Mouse (Mus musculus) heart, adult 2 months (tissue): Measurements from ENCODE around the gene Pgghg. TPM values are rescaled to one million over a fixed set of nuclear protein-coding genes. Genes with fewer than 3 reads are reported as not detected.

Experiments used
- DNase-seq, 2 experiments: peaks; one replicate each; pipeline ENCODE4 v3.0.0; 2021
- H3K27ac ChIP-seq: fragments of 200-600 bp; 2 replicates; pipeline ENCODE4 v1.8.1; 2022
- H3K27me3 ChIP-seq: fragments of 200-500 bp; 2 replicates; pipeline ENCODE4 v1.6.1; 2012; ENCODE audit warnings: mild to moderate bottlenecking, low read length, inconsistent platforms, mixed read lengths; ENCODE audit not compliant: control insufficient read depth, insufficient read depth
- H3K36me3 ChIP-seq: fragments of 200-500 bp; 2 replicates; pipeline ENCODE4 v1.6.1; 2012; ENCODE audit warnings: low read length, inconsistent platforms; ENCODE audit not compliant: control insufficient read depth, insufficient read depth
- H3K4me1 ChIP-seq: fragments of 200-500 bp; 2 replicates; pipeline ENCODE4 v1.6.1; 2011; ENCODE audit warnings: low read length; ENCODE audit not compliant: control insufficient read depth, insufficient read depth
- H3K4me3 ChIP-seq: fragments of 200-600 bp; 2 replicates; pipeline ENCODE4 v1.8.1; 2022
- H3K79me2 ChIP-seq: fragments of 200-500 bp; replicated peaks from 2 replicates; pipeline ENCODE4 v1.6.1; 2012; ENCODE audit warnings: mild to moderate bottlenecking, inconsistent platforms, low read length, moderate library complexity, mixed read lengths; ENCODE audit not compliant: control insufficient read depth, insufficient read depth
- H3K9ac ChIP-seq: fragments of 200-500 bp; 2 replicates; pipeline ENCODE4 v1.6.1; 2012; ENCODE audit warnings: low read depth, mild to moderate bottlenecking, control low read depth, inconsistent platforms, low read length, mixed read lengths
- CTCF ChIP-seq: fragments of 200-600 bp; IDR thresholded peaks from 2 replicates; pipeline ENCODE4 v1.8.1; 2022; ENCODE audit warnings: antibody characterized with exemption, mild to moderate bottlenecking, moderate library complexity
- EP300 ChIP-seq: fragments of 200-500 bp; IDR thresholded peaks from 2 replicates; pipeline ENCODE4 v1.6.1; 2011; ENCODE audit warnings: low read depth, low read length, control low read depth; ENCODE audit not compliant: insufficient read depth
- POLR2A ChIP-seq: fragments of 200-500 bp; IDR thresholded peaks from 2 replicates; pipeline ENCODE4 v1.6.1; 2011; ENCODE audit warnings: mild to moderate bottlenecking, low read depth, low read length, control low read depth; ENCODE audit not compliant: insufficient read depth
- WGBS: fragments of 180-500 bp; shearing (Covaris S2); methylation state at CpG from one replicate; pipeline ENCODE4 v1.1.7; 2018; 5-methylcytosine and 5-hydroxymethylcytosine counted together
- intact Hi-C: fragments of 180-260 bp; cut with DNase I; formaldehyde crosslinking; loops from one replicate; pipeline ENCODE4 v1.15.1; 2025
- polyA plus RNA-seq: library from polyadenylated mRNA; depleted of rRNA; stranded (reverse); fragments of >200 nt; gene quantifications from 2 replicates; pipeline ENCODE4 v1.2.3, GENCODE M21; 2012
- total RNA-seq, 2 experiments: library from RNA; stranded (reverse); gene quantifications; 2 replicates each; pipeline ENCODE4 v1.2.3; 2021

The Pgghg gene
- total and polyA plus RNA-seq, 3 experiments = 4.0 to 13.0 (median 5.8) TPM

DNA sequence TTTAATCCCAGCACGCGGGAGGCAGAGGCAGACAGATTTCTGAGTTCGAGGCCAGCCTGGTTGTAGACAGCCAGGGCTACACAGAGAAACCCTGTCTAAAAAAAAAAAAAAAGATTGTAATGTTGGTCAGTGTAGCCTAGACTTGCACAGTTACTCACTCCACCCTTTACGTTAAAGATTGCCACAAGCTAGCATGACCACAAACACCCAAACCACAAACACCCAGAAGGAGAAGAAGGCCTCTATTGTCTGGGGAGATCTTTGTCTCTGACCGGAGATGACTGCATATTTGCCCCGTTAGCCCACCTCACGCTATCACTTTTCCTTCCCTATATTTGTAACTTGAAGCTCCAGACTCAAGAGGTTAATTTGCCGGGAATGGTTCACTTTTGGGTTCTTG is 40.5 kb downstream of the Pgghg start:
- intact Hi-C loops = no loop called here
- Histone ChIP-seq H3K4me1 (no peaks in the 10 kb centered on the region), H3K36me3 (no peaks in the 10 kb centered on the region), H3K27ac (no peak overlapping the region), H3K27me3 (no peaks in the 10 kb centered on the region), H3K9ac (no peak overlapping the region), H3K79me2 (no peaks in the 10 kb centered on the region), H3K4me3 (no peak overlapping the region)
- WGBS = 80% methylated on average over 8 of the region's 8 CpGs
- no peak for TF ChIP-seq POLR2A
- no peak for TF ChIP-seq CTCF
- no peak for TF ChIP-seq EP300
- DNase-seq = no peak

DNA sequence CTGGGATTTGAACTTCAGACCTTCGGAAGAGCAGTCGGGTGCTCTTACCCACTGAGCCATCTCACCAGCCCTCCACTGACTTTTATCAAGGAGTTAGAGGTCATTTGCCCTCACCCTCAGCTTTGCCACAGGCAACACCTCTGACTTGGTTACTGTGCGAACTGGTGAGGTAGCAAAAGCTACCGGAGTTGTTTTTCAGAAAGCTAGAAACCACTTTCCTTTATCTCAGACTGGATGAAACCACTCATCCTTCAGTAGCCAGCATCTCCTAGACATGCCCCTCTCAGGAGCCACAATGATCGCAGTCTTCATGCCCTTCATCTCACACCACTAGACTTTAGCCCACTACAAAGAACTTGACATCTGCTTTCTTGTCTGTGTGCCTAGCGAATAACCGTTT is 41.8 kb downstream of the Pgghg start:
- Histone ChIP-seq H3K9ac (no peak overlapping the region), H3K4me1 (no peaks in the 10 kb centered on the region), H3K27ac (no peak overlapping the region), H3K27me3 (no peaks in the 10 kb centered on the region), H3K4me3 (no peak overlapping the region), H3K79me2 (no peaks in the 10 kb centered on the region), H3K36me3 (no peaks in the 10 kb centered on the region)
- no peak for TF ChIP-seq CTCF
- no peak for TF ChIP-seq POLR2A
- no peak for TF ChIP-seq EP300
- intact Hi-C loops = no loop called here
- DNase-seq = no peak
- 64% methylated on average over 7 of the region's 7 CpGs for WGBS

DNA sequence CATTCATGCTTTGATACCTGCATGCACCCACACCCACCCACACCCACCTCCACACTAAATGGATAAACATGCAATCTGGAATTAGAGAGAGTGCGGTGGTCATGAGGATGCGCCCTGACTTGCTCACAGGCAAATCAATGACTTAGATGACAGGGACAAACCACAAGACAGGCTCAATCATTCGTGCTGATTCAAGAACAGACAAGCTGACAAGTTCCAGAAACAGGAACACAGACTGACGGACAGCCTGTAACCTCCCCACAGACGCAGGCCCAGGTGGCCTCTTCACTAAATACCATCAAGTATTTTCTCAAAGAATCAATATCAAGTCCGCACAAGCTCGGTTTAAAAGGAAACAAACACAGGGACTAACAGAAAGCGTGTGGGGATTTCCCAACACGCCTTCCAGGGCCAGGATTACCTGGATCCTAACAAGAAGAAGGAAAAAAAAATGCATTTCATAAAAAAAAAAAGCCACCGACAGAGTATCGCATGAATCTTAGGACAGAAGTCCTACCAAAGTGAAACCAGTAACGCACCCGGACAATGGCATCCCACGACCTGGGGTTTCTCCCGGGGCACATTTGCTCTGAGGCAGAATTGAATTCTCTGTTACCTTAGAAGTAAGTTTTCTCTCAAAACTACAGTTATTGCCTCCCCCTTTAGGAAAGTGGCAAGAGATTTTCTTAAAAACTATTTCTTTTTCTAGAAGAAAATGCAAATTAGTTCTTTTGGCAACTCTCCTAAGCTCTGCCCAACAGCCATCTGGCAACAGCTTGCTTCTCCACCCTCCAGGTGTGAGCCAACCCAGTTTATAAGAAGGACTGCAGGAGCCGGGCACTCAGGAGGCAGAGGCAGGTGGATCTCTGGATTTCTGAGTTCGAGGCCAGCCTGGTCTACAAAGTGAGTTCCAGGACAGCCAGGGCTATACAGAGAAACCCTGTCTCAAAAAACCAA is 46.3 kb downstream of the Pgghg start:
- no peaks in the 10 kb centered on the region for H3K79me2 ChIP-seq
- WGBS = 82% methylated on average over 17 of the region's 17 CpGs
- H3K27ac ChIP-seq = no peak overlapping the region
- no peaks in the 10 kb centered on the region for H3K36me3 ChIP-seq
- no peak for TF ChIP-seq EP300
- TF ChIP-seq CTCF = no peak
- TF ChIP-seq POLR2A = no peak
- no peaks in the 10 kb centered on the region for H3K4me1 ChIP-seq
- no peak for DNase-seq
- intact Hi-C loops = no loop called here
- H3K4me3 ChIP-seq = no peak overlapping the region
- no peak overlapping the region for H3K9ac ChIP-seq
- H3K27me3 ChIP-seq = no peaks in the 10 kb centered on the region

DNA sequence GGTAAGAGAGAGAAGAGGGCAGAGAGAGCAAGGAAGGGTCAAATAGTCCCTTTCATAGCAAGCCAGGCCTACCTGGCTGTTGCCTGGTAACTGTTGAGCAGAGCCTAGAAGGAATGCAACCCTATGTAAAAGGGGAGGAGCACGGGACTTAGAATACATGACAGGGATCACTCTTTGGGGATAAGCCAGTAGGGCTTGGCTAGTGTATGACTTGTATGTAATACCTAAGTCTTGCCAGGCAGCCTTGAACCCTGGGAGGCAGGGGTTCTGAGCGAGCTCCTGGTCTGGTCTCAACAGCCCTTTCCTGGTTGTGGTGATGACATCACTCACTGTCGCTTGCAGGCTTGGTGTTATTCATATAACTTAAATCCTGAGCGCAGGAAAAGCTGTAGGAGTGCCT is 47.8 kb downstream of the Pgghg start:
- Histone ChIP-seq H3K27ac (no peak overlapping the region), H3K9ac (no peak overlapping the region), H3K79me2 (no peaks in the 10 kb centered on the region), H3K4me3 (no peak overlapping the region), H3K36me3 (no peaks in the 10 kb centered on the region), H3K27me3 (no peaks in the 10 kb centered on the region), H3K4me1 (no peaks in the 10 kb centered on the region)
- WGBS = 68% methylated on average over 4 of the region's 4 CpGs
- TF ChIP-seq EP300 (no peak), CTCF (no peak), POLR2A (no peak)
- intact Hi-C loops = no loop called here
- no peak for DNase-seq

DNA sequence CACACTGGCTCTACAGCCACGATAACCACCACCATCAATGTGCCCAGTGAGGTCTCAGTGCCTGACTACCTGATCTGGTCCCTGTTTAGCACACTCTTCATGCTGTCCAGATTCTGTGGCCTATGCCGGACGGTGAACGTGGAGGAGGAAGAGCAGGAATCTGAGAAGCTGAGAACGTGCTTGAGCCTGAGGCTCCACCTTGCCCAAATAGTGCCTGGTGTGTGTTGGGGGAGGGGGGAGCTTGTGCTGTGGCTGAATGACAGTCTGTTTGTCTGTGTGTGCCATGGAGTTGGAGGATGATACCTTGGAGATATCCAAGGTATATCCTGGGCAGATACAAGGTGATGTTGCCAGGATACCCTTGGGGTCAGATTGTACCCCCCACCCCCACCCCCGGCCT is 49.0 kb downstream of the Pgghg start:
- Histone ChIP-seq H3K9ac (no peak overlapping the region), H3K4me3 (no peak overlapping the region), H3K79me2 (no peaks in the 10 kb centered on the region), H3K27me3 (no peaks in the 10 kb centered on the region), H3K27ac (no peak overlapping the region), H3K4me1 (no peaks in the 10 kb centered on the region), H3K36me3 (no peaks in the 10 kb centered on the region)
- DNase-seq = no peak
- TF ChIP-seq EP300 (no peak), CTCF (no peak), POLR2A (no peak)
- 60% methylated on average over 6 of the region's 6 CpGs for WGBS
- intact Hi-C loops = no loop called here

DNA sequence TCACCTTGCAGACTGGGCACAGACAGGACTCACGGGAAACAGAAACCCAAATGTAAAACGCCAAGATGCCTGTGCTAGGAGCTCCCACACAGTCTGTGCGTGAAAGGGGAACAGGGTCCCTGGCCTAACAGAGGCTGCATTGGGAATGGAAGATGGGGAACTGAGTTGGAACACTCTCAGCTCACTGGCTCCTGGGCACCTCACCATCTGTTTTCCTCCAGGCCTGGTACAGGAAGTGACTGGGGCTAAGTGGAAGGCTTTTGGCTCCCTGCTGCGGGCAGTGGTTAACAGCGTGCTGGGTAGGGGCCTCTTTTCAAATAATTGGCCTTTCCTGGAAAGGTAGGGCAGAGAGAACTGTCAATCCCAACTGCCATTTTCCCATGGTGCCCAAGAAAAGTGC is 49.4 kb downstream of the Pgghg start:
- H3K4me1 ChIP-seq = no peaks in the 10 kb centered on the region
- no peak overlapping the region for H3K4me3 ChIP-seq
- 64% methylated on average over 5 of the region's 5 CpGs for WGBS
- no peak for DNase-seq
- intact Hi-C loops = no loop called here
- no peak overlapping the region for H3K9ac ChIP-seq
- TF ChIP-seq POLR2A = no peak
- TF ChIP-seq CTCF = no peak
- no peak for TF ChIP-seq EP300
- no peaks in the 10 kb centered on the region for H3K36me3 ChIP-seq
- H3K79me2 ChIP-seq = no peaks in the 10 kb centered on the region
- H3K27me3 ChIP-seq = no peaks in the 10 kb centered on the region
- H3K27ac ChIP-seq = no peak overlapping the region
